Mouse (Mus musculus): ENCODE results near the gene Elmo1.

Elmo1 gene

DNA sequence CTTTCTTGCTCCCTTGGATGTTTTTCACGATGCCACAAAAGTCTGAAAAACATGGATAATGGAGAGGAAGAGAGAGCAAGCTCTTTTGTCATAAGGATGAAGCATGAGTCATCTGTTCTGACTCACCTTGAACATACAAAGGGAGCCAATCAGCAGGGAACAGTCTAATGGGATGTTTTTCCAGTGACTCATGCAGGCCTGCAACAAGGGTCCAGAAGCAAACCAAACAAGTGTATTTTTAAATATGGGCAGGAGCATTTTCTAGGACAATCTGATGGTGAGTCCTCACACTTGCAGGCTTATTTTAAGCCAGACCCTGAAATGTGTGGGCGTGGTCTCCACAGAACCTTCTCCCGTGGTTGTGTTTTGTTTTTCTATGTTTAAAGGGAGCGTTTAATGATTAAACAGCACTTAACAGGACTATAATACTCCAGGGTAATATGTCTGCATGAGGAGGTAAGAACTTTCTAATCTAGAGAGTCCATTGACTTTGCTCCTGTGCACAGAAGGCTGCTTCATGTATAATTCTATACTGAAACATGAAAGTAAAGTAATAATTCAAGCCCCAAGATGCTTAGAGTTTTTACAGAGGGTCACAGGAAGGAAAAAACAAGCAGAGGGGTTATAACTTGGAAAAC is 342.9 kb downstream of the Elmo1 start:
- no peak for ATAC-seq (ENCODE audit: insufficient number of reproducible peaks, low FRiP score, low TSS enrichment)

DNA sequence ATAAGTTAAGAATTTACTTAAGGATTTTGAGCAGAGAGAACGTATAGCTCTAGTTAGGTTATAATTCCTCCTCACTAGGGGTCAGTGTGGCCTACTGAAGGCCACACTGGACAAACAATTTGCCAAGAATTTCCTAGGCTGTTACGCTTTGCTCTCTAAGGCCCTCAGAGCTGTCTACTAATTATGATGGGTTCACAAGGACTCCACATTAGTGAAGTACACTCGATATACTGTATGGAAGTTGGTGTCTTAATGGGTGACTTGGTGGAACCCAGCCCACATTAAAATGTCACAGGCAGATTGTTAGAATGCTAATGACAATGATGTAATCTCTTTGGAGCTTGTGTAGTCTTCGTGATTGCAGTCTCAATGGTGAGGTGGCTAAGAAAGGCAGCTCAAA is 343.7 kb downstream of the Elmo1 start:
- ATAC-seq (ENCODE audit: insufficient number of reproducible peaks, low FRiP score, low TSS enrichment): peak; percentile 46

DNA sequence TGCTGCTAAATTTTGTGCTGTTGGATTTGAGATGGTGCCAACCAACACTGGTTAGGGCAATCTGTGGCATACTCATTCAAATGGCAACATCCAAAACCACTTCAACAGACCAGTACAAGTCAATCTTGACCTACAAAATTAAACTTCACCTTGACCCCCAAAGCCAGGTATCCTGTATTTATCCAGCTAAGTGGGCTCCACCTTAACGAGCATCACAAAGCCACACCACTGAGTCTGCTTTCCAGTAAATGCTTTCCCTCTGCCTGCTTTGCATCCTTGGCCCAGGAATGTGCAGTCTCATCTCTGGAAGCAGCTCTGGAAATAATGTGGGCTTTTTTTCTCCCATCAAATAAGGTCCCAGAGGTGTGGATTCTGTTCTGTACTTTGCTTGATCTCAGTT is 349.1 kb downstream of the Elmo1 start:
- ATAC-seq (ENCODE audit: insufficient number of reproducible peaks, low FRiP score, low TSS enrichment): no peak

DNA sequence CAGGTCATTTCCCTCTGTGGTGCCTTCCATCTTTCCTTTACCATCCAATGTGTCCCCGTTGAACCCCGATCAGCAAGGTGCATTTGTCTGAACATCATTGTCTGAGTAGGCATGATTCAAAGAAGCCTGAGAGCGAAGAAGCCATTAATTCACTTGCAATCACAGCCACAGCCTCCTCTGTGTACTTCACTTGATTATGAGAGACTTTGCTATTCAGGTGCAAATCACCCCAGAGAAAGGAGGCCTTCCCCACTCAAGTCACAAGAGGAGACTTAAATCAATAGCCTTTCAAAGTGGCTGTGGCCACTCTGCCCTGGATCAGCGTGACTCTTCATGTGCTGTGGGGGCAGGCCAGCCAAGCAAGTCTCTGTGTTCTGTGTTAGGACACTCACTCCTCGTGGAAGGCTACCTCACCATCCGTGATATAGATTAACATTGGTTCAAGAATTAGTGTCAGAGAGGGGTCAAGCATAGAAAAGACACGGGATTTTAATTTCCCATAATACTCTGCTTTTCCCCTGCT is 360.5 kb downstream of the Elmo1 start:
- ATAC-seq (ENCODE audit: insufficient number of reproducible peaks, low FRiP score, low TSS enrichment): no peak

DNA sequence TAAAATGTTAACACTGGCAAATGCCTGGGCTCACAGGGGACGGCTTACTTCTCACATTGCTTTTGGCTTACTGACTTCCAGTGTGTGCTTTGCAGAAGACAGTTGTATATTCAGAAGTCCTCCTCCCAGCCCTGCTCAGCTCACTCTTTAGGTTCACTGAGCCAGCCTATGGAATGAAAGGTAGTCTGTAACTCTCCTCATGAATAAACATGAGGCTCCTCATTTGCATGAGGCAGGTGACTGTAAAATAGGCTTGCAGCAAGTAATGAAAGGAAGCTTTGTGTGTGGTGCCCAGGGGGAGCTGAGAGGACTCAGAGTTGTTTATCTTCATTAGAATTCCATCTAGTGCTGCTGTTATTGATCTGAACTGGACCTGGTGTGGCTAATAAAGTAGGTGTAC is 364.0 kb downstream of the Elmo1 start:
- ATAC-seq (ENCODE audit: insufficient number of reproducible peaks, low FRiP score, low TSS enrichment): no peak

DNA sequence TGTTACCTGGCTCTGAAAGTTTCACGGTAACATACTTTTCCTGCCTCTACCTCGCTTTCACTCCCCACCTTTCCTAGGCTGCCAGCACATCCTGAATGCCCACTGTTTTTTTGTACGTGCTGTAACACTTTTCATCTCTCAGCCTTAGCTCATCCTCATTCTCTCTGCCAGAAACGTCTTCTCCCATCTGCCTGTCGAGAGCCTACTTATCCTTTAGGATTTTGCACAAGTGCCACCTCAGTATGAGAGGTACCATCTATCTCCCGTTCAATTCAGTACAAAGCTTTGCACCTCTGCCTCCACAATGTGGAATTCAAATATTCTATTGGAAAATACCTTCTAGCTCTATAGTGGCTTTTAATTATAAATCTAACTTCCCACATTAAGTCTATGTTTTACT is 369.7 kb downstream of the Elmo1 start:
- ATAC-seq (ENCODE audit: insufficient number of reproducible peaks, low FRiP score, low TSS enrichment): peak; percentile 59

DNA sequence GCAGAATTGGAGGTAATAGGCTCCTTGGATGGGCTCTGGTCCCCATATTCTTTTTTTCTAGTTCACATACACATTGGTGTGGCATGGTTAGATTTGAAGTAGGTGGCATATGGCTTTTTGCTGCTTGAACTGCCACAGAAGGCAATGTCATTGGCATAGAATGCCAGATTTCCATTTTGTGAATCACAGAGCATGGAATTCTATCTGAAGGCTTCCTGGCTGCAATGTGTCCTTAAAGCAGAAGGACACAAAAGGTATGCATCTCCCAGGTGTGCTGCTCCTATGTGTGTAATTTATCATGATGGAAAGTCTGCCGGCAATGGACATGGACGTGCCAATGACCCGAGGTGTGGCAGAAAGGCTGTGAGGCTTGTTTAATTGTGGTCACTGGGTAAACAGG is 371.2 kb downstream of the Elmo1 start:
- peak; percentile 87 for ATAC-seq (ENCODE audit: insufficient number of reproducible peaks, low FRiP score, low TSS enrichment)

DNA sequence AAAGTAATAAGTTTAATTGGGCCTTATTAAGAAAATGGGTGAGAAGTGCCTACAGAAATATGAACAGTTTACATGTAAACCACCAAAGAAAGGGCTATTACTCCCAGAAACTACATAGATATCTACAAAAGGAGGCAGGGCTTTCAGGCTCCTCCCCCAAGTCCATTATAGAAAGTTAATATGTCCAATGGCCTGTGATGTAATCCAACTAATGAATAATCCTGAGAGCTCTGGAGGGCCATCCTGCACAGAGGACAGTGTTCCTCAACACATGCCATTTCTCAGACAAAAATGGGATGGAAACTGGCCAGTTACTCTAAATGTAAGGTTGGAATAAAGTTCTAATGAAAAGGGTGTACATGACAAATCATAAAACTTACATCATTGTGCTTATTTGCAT is 373.8 kb downstream of the Elmo1 start:
- no peak for ATAC-seq (ENCODE audit: insufficient number of reproducible peaks, low FRiP score, low TSS enrichment)

DNA sequence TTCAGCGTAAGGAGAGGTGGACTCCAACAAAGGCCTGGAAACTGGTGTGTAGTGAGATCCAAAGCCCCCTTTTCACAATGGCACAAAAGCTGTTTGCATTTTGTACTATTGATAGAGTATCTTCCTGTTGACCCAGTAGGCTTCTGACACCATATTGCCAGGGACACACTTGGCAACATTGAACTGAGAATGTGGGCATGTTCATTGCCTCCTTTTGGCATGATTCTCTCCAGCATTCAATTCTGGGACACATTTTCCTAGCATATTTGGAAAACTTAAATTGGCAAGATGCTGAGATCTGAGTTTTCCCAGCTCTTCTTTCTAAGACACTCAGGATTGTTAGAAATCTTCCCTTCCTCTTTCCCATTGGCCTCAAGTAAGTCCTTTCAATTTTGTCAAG is 377.0 kb downstream of the Elmo1 start:
- no peak for ATAC-seq (ENCODE audit: insufficient number of reproducible peaks, low FRiP score, low TSS enrichment)

DNA sequence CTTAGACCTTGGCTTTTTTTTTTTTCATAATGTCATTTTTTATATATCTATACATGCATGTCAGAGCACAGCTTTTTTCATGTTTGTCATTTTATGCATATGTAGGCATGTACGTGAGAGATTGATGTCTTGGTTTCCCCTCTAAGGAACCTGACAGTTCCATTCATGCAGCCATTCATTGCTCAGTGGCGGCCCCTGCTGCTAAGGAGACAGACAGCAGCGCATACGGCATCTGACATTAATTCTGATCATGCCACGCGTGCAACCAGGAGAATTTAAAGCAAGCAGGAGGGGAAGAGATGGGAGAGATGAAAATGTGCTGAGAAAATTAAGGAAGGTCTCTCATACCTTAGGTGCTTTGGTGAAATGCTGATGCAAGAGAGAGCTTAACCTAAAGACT is 381.3 kb downstream of the Elmo1 start:
- ATAC-seq (ENCODE audit: insufficient number of reproducible peaks, low FRiP score, low TSS enrichment): peak; percentile 53

DNA sequence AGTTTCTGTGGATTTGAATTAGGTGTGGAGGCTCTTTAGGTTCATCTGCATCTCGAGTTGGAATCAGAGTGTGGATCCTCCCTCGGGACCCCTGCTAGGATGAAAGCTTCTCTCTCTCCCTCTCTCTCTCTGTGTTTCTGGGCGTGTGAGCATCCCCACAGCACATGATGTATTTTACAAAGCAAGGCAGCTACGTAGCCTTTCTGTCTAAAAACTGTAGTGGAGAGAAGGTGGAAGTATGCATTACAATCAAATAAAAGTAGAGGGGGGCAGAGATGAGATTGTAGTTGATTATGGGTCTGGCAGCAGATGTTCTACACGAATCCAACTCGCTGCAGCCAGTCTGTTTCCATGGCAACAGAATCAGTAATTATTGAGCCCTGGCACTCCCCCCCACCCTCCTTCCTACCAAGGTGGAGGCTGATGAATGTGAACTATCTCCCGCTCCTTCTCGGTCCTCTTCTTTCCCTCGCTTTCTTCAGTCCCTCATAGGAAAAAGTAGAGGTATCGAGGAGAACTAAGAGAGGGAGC is 382.0 kb downstream of the Elmo1 start:
- ATAC-seq (ENCODE audit: insufficient number of reproducible peaks, low FRiP score, low TSS enrichment): peak; percentile 22

DNA sequence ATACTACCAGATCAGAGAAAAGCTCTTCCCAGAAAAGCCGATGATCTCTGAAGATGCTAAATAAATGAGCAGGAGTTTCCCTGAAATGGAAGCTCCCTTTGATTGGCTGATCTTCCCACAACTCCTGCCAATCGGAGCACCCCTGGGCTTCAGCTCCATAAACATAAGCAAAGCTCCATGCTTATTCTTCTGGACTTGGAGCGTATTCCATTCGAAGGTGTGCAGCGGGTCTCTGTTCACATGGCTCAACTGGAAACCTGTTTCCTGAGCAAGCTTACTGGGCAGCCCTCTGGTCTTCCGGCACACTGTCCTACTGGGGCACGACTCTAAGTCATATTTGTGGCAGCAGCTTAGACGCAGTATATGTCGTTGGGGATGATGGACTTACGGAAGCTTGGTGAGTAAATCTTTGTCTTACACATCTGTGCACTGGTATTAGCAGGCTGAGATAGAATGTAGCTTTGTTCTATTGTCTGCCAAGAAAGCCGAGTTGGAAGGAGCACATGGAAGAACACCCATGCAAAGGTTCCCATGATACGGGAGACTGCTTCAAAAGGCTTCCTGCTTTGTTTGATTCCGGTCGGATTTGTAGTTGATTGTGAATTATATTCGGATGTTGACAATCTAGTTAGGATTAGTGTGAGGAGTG is 382.6 kb downstream of the Elmo1 start:
- ATAC-seq (ENCODE audit: insufficient number of reproducible peaks, low FRiP score, low TSS enrichment): peak; percentile 77

DNA sequence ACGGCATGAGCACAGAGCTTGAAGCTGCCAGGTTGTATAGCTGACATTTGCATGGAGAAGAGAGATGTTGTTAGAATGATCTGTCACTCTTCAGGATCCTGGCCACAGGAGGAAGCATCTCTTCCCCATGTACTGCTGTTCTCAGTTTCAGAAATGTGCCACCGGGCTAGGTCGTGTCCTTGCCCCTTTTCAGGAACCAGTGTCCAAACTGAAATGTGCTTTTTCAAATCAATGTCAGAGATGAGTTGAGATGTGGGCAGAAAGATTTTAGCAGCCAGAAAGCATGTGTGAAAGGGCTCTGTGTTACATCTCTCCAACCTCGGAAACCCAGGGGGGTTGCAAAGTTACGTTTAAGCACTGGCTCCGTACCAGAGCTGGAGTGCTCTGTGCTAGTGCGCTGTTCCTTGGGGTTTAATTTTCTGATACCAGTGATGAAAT is 383.3 kb downstream of the Elmo1 start:
- ATAC-seq (ENCODE audit: insufficient number of reproducible peaks, low FRiP score, low TSS enrichment): peak; percentile 10; the same call in 1 of the 2 replicates

DNA sequence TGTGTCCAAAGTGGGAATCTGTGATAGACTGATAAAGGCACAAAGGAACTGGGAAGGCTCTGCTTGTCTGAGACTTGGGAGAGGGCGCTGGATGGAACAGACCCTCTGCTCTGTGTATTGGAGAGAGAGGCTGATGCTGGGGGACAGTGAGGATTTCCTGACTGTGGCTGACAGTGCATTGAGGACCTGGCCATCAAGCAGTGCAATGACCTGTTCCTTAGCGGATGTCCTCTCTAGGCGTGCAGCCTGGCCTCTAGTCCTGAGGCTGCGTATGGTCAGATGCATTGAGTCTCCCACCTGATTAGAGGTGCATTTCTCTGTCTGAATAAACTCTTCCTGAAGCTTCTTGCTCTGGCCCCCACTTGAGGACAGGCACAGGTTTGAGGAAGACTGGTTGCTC is 384.2 kb downstream of the Elmo1 start:
- ATAC-seq (ENCODE audit: insufficient number of reproducible peaks, low FRiP score, low TSS enrichment): no peak; the same call in 1 of the 2 replicates

DNA sequence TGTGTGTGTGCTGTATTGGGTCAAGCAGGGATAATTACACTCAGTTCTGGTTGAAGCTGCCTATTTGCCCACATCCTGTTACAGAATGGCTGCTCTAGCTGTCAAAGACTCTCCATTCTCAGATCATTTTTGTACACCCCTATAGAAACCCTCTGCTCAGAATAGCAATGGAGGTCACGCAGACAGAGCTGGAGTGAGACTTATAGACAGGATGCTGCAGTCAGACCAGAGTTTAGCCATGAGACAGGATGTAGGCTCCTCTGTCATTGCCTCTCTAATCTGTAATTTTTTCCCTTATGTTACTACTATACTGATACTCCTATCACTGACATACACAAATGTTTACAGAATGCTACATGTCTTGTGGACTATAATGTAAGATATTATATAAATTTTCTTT is 391.4 kb downstream of the Elmo1 start:
- ATAC-seq (ENCODE audit: insufficient number of reproducible peaks, low FRiP score, low TSS enrichment): no peak

DNA sequence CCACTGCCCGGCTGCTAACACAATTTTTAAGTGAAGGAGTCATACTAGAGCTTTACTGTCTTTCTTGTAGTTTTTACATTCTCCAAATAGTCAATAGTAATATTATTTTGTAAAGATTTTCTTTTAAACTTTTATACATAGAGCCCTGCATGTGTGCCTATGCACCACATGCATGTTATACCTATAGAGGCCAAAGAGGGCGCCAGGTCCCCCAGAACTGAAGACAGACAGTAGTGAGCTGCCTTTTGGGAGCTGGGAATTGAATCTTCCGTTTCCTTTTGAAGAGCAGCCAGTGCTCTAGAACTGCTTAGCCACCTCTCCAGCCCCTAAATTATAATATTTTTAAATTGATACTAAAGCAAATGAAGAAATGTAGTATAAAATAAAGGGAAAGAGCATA is 398.7 kb downstream of the Elmo1 start:
- ATAC-seq (ENCODE audit: insufficient number of reproducible peaks, low FRiP score, low TSS enrichment): no peak

DNA sequence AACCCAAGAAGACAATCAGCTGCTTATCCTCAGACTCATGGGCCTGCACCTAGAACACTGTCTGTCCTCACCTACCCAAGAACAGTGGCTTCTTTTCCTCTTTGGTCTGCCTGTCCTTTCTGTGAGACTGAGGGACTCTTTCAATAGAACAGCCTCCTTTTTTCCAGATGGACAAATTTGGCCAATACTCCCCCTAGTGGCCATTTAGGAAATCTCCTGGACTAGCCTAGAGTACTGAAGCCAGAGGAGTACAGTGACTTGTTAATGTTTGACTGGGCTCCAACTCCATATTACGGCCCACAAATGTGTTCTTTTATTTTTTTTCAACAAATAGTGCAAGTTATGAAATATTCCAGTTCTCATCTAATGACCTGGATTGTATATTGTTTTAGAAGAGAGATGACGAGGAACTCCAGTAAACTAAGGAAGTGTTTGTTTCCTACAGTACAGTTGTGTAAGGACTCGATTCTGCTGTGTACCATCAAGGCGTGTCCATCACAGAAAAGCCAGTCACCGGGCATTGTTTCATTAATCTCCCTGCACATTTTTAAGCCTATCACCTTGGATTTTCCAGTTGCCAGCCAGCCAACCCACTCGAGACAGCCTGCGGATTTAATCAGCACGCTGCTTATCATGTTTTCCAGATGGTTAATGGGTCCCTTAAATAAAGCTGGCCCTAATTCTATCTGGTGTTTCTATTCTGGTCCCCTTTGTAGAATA is 399.5 kb downstream of the Elmo1 start:
- 0 out of 2 replicates have a peak, but pooled peaks have one; percentile 36 for ATAC-seq (ENCODE audit: insufficient number of reproducible peaks, low FRiP score, low TSS enrichment)

DNA sequence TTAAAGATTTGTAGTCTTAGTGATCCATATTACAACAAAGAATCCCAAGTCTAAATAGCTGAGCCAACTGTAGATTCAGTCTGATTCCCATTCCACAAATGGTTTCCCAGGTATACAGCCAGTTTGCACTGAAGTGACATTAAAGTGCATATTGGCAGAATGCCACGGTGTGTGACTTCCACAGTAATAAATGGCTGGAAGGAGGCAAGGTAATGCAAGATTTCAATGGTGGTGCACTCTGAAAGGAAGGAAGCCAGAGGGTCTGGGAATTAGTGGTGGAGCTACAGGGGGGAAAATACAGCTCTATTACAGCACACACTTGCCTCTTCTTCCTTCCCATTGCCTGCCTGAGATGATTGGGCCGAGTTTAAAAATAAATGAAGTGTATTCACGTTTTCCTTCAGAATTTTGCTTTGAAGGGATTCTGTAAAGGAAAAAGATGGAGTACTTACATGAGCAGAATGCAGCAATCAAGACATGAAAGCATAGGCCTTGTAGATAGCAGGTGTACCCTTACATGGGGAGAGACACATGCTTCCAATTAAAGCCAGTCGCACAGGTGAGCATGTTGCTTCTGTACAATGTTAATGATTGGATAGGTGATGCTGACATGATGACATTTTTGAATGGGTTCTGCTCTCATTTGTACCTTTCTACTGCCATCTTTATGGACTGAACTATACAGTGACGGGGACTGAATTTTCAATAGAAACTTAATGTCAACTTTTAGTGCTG is 400.6 kb downstream of the Elmo1 start:
- ATAC-seq (ENCODE audit: insufficient number of reproducible peaks, low FRiP score, low TSS enrichment): no peak

DNA sequence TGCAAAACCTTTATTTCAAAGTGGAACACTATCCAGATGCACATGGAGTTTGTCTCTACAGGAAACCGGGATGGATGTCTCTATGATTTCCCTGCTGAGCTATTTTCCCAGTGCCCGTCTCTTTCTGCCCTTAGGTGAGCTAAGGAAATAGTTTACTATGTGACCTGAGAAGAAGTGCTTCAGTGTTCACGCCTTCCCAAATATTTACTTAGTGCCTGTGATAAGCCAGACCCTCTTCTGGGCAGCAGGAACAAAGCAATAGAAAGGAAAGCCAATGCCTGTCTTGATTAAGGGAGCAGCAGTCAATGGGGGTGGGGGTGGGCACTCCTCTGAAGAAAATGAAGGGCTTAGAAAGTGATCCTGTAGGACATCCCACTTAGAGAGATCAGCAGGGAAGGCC is 401.3 kb downstream of the Elmo1 start:
- ATAC-seq (ENCODE audit: insufficient number of reproducible peaks, low FRiP score, low TSS enrichment): no peak

DNA sequence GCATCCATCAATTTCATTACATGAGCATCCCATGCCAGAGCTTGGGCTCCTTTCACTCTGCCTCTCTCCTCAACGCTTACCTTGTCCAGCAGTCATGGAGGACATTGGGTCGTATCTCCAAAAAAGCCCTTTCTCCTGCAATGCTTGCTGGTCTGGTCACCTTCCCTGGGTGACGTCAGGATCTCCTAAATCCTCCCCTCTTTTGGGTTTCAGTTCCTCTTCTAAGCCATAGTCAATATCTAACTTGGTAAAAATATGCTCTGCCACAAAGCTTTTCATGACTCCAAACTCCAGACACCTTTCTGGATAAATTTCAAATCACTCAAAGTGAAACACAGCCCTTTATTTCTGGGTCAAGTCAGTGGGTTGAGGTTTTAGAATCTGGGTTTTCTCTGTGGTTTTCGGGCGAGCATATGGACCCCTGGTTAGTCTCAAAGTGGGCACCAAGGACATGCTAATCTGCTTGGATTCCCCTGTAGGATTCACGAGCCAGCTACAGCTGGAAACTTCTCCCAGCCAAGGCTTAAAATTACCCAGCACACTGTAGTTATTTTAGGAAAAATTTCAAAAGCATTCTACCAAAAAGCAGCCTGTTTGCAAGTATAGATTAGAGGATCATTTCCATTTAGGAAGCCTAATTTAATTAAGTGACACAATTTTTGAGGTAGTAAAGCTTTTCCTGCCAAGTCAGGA is 403.8 kb downstream of the Elmo1 start:
- ATAC-seq (ENCODE audit: insufficient number of reproducible peaks, low FRiP score, low TSS enrichment): no peak
